In the genomic region with DNA sequence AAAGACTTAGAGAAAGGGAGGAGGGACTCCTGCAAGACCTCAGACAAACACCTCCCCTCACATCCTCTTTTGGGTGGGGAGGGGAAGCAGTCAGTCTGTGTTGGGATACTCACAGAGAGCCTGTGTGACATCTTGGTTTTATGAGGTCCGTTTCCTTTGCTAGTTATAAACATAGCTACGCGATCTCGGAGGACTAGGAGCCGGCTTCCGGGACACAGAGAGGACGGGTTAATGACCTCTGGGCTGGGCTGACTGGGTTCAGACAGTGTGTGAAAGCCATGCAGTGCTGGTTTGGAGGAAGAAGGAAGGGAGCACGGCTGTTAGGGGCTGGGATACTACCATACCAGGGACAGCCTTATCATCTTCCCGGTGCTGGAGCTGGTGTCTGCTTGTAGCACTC, we compare ENCODE assay signal across 12 mouse cellular contexts.
DNase-seq lines count a peak whose midpoint lies in the region; ATAC-seq and TF ChIP-seq lines count a peak whose summit lies in the region.
"Had no signal": no experiment of that assay in that cellular context is flagged by ENCODE, and none has a peak within 500 bp of the region (broad histone marks: within the 10 kb centered on the region; RNA-seq: fewer than 3 reads in every experiment).

No protein-coding gene starts in this region.

- H3K4me2 ChIP-seq in limb, embryonic 12.5 days: 0 out of 2 replicates have a peak overlapping the region, but pooled peaks have one; percentile 17
- no peak overlapping the region for H3K4me2 ChIP-seq in liver, embryonic 11.5 days
- 0 out of 2 replicates have a peak overlapping the region, but pooled peaks have one; percentile 0 for H3K4me2 ChIP-seq in stomach, embryonic 16.5 days (ENCODE audit: low read depth, low read length)
- no peak overlapping the region for H3K4me2 ChIP-seq in forebrain, embryonic 11.5 days (ENCODE audit: low read depth, low read length, severe bottlenecking)
- H3K4me2 ChIP-seq: heart, embryonic 15.5 days had no signal

- H3K27me3 ChIP-seq in limb, embryonic 12.5 days: no peaks in the 10 kb centered on the region
- H3K27me3 ChIP-seq in limb, embryonic 10.5 days (ENCODE audit: low read depth, poor library complexity, severe bottlenecking): no peaks in the 10 kb centered on the region
- no peaks in the 10 kb centered on the region for H3K27me3 ChIP-seq in kidney, adult 2 months (replicated peaks; ENCODE audit: control insufficient read depth, insufficient read depth, low read length)
- no peaks in the 10 kb centered on the region for H3K27me3 ChIP-seq in liver, embryonic 11.5 days (replicated peaks; ENCODE audit: control insufficient read depth, insufficient read depth, low read length)
- H3K27me3 ChIP-seq in stomach, embryonic 16.5 days (ENCODE audit: control insufficient read depth, insufficient read depth, low read length): no peaks in the 10 kb centered on the region
- H3K27me3 ChIP-seq in forebrain, embryonic 11.5 days (ENCODE audit: control insufficient read depth, insufficient read depth, low read length): no peaks in the 10 kb centered on the region
- H3K27me3 ChIP-seq: CH12.LX; heart, embryonic 15.5 days; neural tube, embryonic 12.5 days had no signal

- H3K4me1 ChIP-seq in limb, embryonic 12.5 days (replicated peaks): peaks cover 3% of the 10 kb centered on the region
- H3K4me1 ChIP-seq in limb, embryonic 10.5 days: peaks cover 17% of the 10 kb centered on the region
- peaks cover 15% of the 10 kb centered on the region; the same call in 1 of the 2 replicates for H3K4me1 ChIP-seq in kidney, adult 2 months (ENCODE audit: control insufficient read depth, insufficient read depth, low read length)
- H3K4me1 ChIP-seq in liver, embryonic 11.5 days (replicated peaks; ENCODE audit: control insufficient read depth, insufficient read depth, low read length): no peaks in the 10 kb centered on the region
- H3K4me1 ChIP-seq in stomach, embryonic 16.5 days (ENCODE audit: control insufficient read depth, insufficient read depth, low read length): peaks cover 12% of the 10 kb centered on the region
- H3K4me1 ChIP-seq in forebrain, embryonic 11.5 days (replicated peaks; ENCODE audit: control insufficient read depth, insufficient read depth, low read length): no peaks in the 10 kb centered on the region; the same call in 1 of the 2 replicates
- H3K4me1 ChIP-seq: heart, embryonic 15.5 days; neural tube, embryonic 12.5 days had no signal

- H3K4me3 ChIP-seq in limb, embryonic 12.5 days (replicated peaks): no peak overlapping the region
- no peak overlapping the region for H3K4me3 ChIP-seq in limb, embryonic 10.5 days
- no peak overlapping the region for H3K4me3 ChIP-seq in kidney, adult 2 months (ENCODE audit: insufficient read depth, low read depth, low read length)
- no peak overlapping the region for H3K4me3 ChIP-seq in liver, embryonic 11.5 days (ENCODE audit: low read depth, low read length)
- no peak overlapping the region for H3K4me3 ChIP-seq in stomach, embryonic 16.5 days (replicated peaks; ENCODE audit: low read length)
- H3K4me3 ChIP-seq in forebrain, embryonic 11.5 days (ENCODE audit: low read depth, low read length): no peak overlapping the region
- H3K4me3 ChIP-seq: heart, embryonic 15.5 days; neural tube, embryonic 12.5 days had no signal

- no peak for TF ChIP-seq CTCF in kidney, adult 2 months (conservative IDR thresholded peaks at IDR 0.05; ENCODE audit: insufficient read depth, insufficient read length, low read depth, low read length)

- no peak overlapping the region for H3K27ac ChIP-seq in limb, embryonic 12.5 days
- no peak overlapping the region for H3K27ac ChIP-seq in limb, embryonic 10.5 days
- H3K27ac ChIP-seq in kidney, adult 2 months (ENCODE audit: insufficient read depth, low read depth, low read length): peak overlapping the region; percentile 37
- H3K27ac ChIP-seq in liver, embryonic 11.5 days (ENCODE audit: low read depth, low read length): no peak overlapping the region
- H3K27ac ChIP-seq in stomach, embryonic 16.5 days (ENCODE audit: low read length): 0 out of 2 replicates have a peak overlapping the region, but pooled peaks have one; percentile 3
- no peak overlapping the region for H3K27ac ChIP-seq in forebrain, embryonic 11.5 days (ENCODE audit: low read depth, low read length)
- H3K27ac ChIP-seq: heart, embryonic 15.5 days; neural tube, embryonic 12.5 days had no signal

- intact Hi-C loops in heart, postnatal 36 days (cut with DNase I): no loop called here

- H3K36me3 ChIP-seq in limb, embryonic 12.5 days: no peaks in the 10 kb centered on the region
- no peaks in the 10 kb centered on the region for H3K36me3 ChIP-seq in limb, embryonic 10.5 days
- H3K36me3 ChIP-seq in kidney, adult 2 months (ENCODE audit: control insufficient read depth, insufficient read depth, low read length): no peaks in the 10 kb centered on the region
- no peaks in the 10 kb centered on the region for H3K36me3 ChIP-seq in liver, embryonic 11.5 days (ENCODE audit: control insufficient read depth, insufficient read depth, low read length)
- H3K36me3 ChIP-seq in stomach, embryonic 16.5 days (ENCODE audit: control insufficient read depth, insufficient read depth, low read length): no peaks in the 10 kb centered on the region
- H3K36me3 ChIP-seq in forebrain, embryonic 11.5 days (ENCODE audit: control insufficient read depth, insufficient read depth, low read length): no peaks in the 10 kb centered on the region
- H3K36me3 ChIP-seq: heart, embryonic 15.5 days; neural tube, embryonic 12.5 days had no signal

- no peak overlapping the region for H3K9ac ChIP-seq in limb, embryonic 12.5 days (replicated peaks)
- H3K9ac ChIP-seq in liver, embryonic 11.5 days (ENCODE audit: low read depth, low read length): no peak overlapping the region
- H3K9ac ChIP-seq in stomach, embryonic 16.5 days (ENCODE audit: low read length): no peak overlapping the region
- H3K9ac ChIP-seq in forebrain, embryonic 11.5 days (ENCODE audit: low read length): no peak overlapping the region
- H3K9ac ChIP-seq: heart, embryonic 15.5 days; neural tube, embryonic 12.5 days had no signal

- no peak for TF ChIP-seq POLR2A in kidney, adult 2 months (IDR thresholded peaks at IDR 0.05; ENCODE audit: low read depth, low read length)

- no peaks in the 10 kb centered on the region for H3K9me3 ChIP-seq in limb, embryonic 12.5 days
- no peaks in the 10 kb centered on the region for H3K9me3 ChIP-seq in limb, embryonic 10.5 days (replicated peaks)
- H3K9me3 ChIP-seq in liver, embryonic 11.5 days (ENCODE audit: control insufficient read depth, low read length): no peaks in the 10 kb centered on the region
- no peaks in the 10 kb centered on the region for H3K9me3 ChIP-seq in stomach, embryonic 16.5 days (replicated peaks; ENCODE audit: control insufficient read depth, low read length)
- no peaks in the 10 kb centered on the region for H3K9me3 ChIP-seq in forebrain, embryonic 11.5 days (ENCODE audit: control insufficient read depth, low read length)
- H3K9me3 ChIP-seq: heart, embryonic 15.5 days; neural tube, embryonic 12.5 days had no signal

- no peak for DNase-seq in limb, embryonic 10.5 days (ENCODE audit: low spot score)
- DNase-seq in kidney, adult 2 months: peak; percentile 84
- DNase-seq in liver, embryonic 11.5 days (ENCODE audit: low spot score): no peak
- DNase-seq in forebrain, embryonic 11.5 days (ENCODE audit: low spot score): no peak
- DNase-seq in heart, postnatal 36 days: no peak
- DNase-seq: cerebellum, adult 11-12 months had no signal

- no peak for ATAC-seq in limb, embryonic 12.5 days (ENCODE audit: insufficient number of reproducible peaks, insufficient read depth, low FRiP score, low TSS enrichment, low read depth)
- 0 out of 2 replicates have a peak, but pooled peaks have one; percentile 39 for ATAC-seq in liver, embryonic 11.5 days (replicated peaks; ENCODE audit: low FRiP score)
- peak; percentile 45; the same call in 1 of the 2 replicates for ATAC-seq in stomach, embryonic 16.5 days (ENCODE audit: insufficient read depth, low FRiP score)
- ATAC-seq in forebrain, embryonic 11.5 days (replicated peaks; ENCODE audit: low FRiP score): no peak
- ATAC-seq in monocyte, adult 5-6 weeks (replicated peaks; ENCODE audit: insufficient number of reproducible peaks, low FRiP score, low TSS enrichment, poor library complexity, severe bottlenecking): no peak

- WGBS in limb, embryonic 12.5 days: 22% methylated on average over 9 of the region's 9 CpGs
- 53% methylated on average over 9 of the region's 9 CpGs for WGBS in limb, embryonic 10.5 days
- WGBS in kidney, adult 2 months: 11% methylated on average over 9 of the region's 9 CpGs
- 44% methylated on average over 9 of the region's 9 CpGs for WGBS in liver, embryonic 11.5 days
- 34% methylated on average over 9 of the region's 9 CpGs for WGBS in stomach, embryonic 16.5 days
- 89% methylated on average over 9 of the region's 9 CpGs for WGBS in forebrain, embryonic 11.5 days

Comparison
In these comparisons a context has a peak if more than half of its experiments do, and no peak if none do; other contexts are left out.
1. ATAC-seq: peak in liver, embryonic 11.5 days (single experiment) and stomach, embryonic 16.5 days (single experiment); none in limb, embryonic 12.5 days (single experiment), forebrain, embryonic 11.5 days (single experiment) and monocyte, adult 5-6 weeks (single experiment).
2. H3K27ac ChIP-seq: peak in kidney, adult 2 months (single experiment) and stomach, embryonic 16.5 days (single experiment); none in limb, embryonic 12.5 days (single experiment), limb, embryonic 10.5 days (single experiment), liver, embryonic 11.5 days (single experiment) and forebrain, embryonic 11.5 days (single experiment).
3. H3K4me2 ChIP-seq: peak in limb, embryonic 12.5 days (single experiment) and stomach, embryonic 16.5 days (single experiment); none in liver, embryonic 11.5 days (single experiment) and forebrain, embryonic 11.5 days (single experiment).